Mouse (Mus musculus) erythroblast, embryonic 14.5 days (primary cell): ENCODE data around the gene Armc2. TPM values are rescaled to one million over a fixed set of nuclear protein-coding genes. Genes with fewer than 3 reads are reported as not detected.

Experiments
- H3K27me3 ChIP-seq: 2 replicates; pipeline ENCODE4 v1.6.1; 2012; ENCODE audit warnings: inconsistent platforms; ENCODE audit not compliant: control insufficient read depth
- H3K36me3 ChIP-seq: 2 replicates; pipeline ENCODE4 v1.6.1; 2012; ENCODE audit warnings: mild to moderate bottlenecking, inconsistent platforms; ENCODE audit not compliant: control insufficient read depth
- H3K4me1 ChIP-seq: 2 replicates; pipeline ENCODE4 v1.6.1; 2012; ENCODE audit warnings: inconsistent platforms; ENCODE audit not compliant: control insufficient read depth
- H3K4me3 ChIP-seq: replicated peaks from 2 replicates; pipeline ENCODE3; 2012; ENCODE audit warnings: moderate library complexity, mild to moderate bottlenecking, inconsistent platforms
- H3K9me3 ChIP-seq: 2 replicates; pipeline ENCODE4 v1.6.1; 2012; ENCODE audit warnings: low read length, inconsistent platforms, mixed read lengths; ENCODE audit not compliant: control insufficient read depth
- GATA1 ChIP-seq: IDR thresholded peaks from 2 replicates; pipeline ENCODE4 v1.6.1; 2012; ENCODE audit warnings: low read length, inconsistent platforms, mixed read lengths
- TAL1 ChIP-seq: IDR thresholded peaks from 3 replicates; pipeline ENCODE4 v1.6.1; 2012; ENCODE audit warnings: low read length, inconsistent platforms, mixed read lengths
- polyA plus RNA-seq: library from polyadenylated mRNA; stranded (reverse); fragments of >175 nt; gene quantifications from 2 replicates; pipeline ENCODE4 v1.2.3, GENCODE M21; 2012

Gene Armc2
- polyA plus RNA-seq, 1 experiment, result not detected

- H3K27me3 ChIP-seq, result peaks cover 26% of the 10 kb centered on the region
- peaks cover 5% of the 10 kb centered on the region for H3K4me1 ChIP-seq
- no peak overlapping the region for H3K4me3 ChIP-seq
- no peaks in the 10 kb centered on the region for H3K36me3 ChIP-seq
- TF ChIP-seq TAL1 (no peak), GATA1 (no peak)
- peaks cover 3% of the 10 kb centered on the region for H3K9me3 ChIP-seq
Measured at GRCm38 (mm10) chr10:41934633-41935475, 83.4 kb downstream of the Armc2 start.

- Histone ChIP-seq H3K4me3 (no peak overlapping the region), H3K27me3 (peaks cover 29% of the 10 kb centered on the region), H3K36me3 (no peaks in the 10 kb centered on the region), H3K9me3 (no peaks in the 10 kb centered on the region), H3K4me1 (peaks cover 5% of the 10 kb centered on the region)
- TF ChIP-seq TAL1 (no peak), GATA1 (no peak)
Measured at GRCm38 (mm10) chr10:41933536-41933935, 84.7 kb downstream of the Armc2 start.

GRCm38 (mm10) chr10:41932943-41933342, 85.3 kb downstream of the Armc2 start:
- Histone ChIP-seq H3K9me3 (no peaks in the 10 kb centered on the region), H3K36me3 (no peaks in the 10 kb centered on the region), H3K4me3 (no peak overlapping the region), H3K27me3 (peaks cover 29% of the 10 kb centered on the region), H3K4me1 (peaks cover 5% of the 10 kb centered on the region)
- no peak for TF ChIP-seq GATA1
- no peak for TF ChIP-seq TAL1

GRCm38 (mm10) chr10:41931962-41932361, 86.3 kb downstream of the Armc2 start:
- TF ChIP-seq GATA1 (no peak), TAL1 (no peak)
- Histone ChIP-seq H3K36me3 (no peaks in the 10 kb centered on the region), H3K9me3 (no peaks in the 10 kb centered on the region), H3K27me3 (peaks cover 29% of the 10 kb centered on the region), H3K4me1 (peaks cover 5% of the 10 kb centered on the region), H3K4me3 (no peak overlapping the region)

- peaks cover 5% of the 10 kb centered on the region for H3K4me1 ChIP-seq
- TF ChIP-seq TAL1 (no peak), GATA1 (no peak)
- no peaks in the 10 kb centered on the region for H3K36me3 ChIP-seq
- no peak overlapping the region for H3K4me3 ChIP-seq
- H3K27me3 ChIP-seq, result peaks cover 23% of the 10 kb centered on the region
- no peaks in the 10 kb centered on the region for H3K9me3 ChIP-seq
Measured at GRCm38 (mm10) chr10:41930966-41931365, 87.3 kb downstream of the Armc2 start.

GRCm38 (mm10) chr10:41926726-41927125, 91.5 kb downstream of the Armc2 start:
- H3K4me3 ChIP-seq, result no peak overlapping the region
- no peaks in the 10 kb centered on the region for H3K36me3 ChIP-seq
- no peaks in the 10 kb centered on the region; the same call in 1 of the 2 replicates for H3K4me1 ChIP-seq
- TF ChIP-seq TAL1 (no peak), GATA1 (no peak)
- peaks cover 6% of the 10 kb centered on the region for H3K27me3 ChIP-seq
- no peaks in the 10 kb centered on the region for H3K9me3 ChIP-seq

- TF ChIP-seq GATA1 (peak; percentile 76), TAL1 (peak; percentile 88)
- H3K9me3 ChIP-seq, result no peaks in the 10 kb centered on the region
- H3K27me3 ChIP-seq, result no peaks in the 10 kb centered on the region
- peaks cover 37% of the 10 kb centered on the region for H3K36me3 ChIP-seq
- peaks cover 64% of the 10 kb centered on the region for H3K4me1 ChIP-seq
- H3K4me3 ChIP-seq, result peak overlapping the region; percentile 38
Measured at GRCm38 (mm10) chr10:41912290-41912994, 105.8 kb downstream of the Armc2 start.

GRCm38 (mm10) chr10:41908899-41909298, 109.3 kb downstream of the Armc2 start:
- Histone ChIP-seq H3K36me3 (peaks cover 72% of the 10 kb centered on the region), H3K27me3 (no peaks in the 10 kb centered on the region), H3K9me3 (no peaks in the 10 kb centered on the region), H3K4me3 (no peak overlapping the region), H3K4me1 (peaks cover 51% of the 10 kb centered on the region)
- TF ChIP-seq TAL1 (no peak), GATA1 (no peak)

GRCm38 (mm10) chr10:41907950-41908349, 110.3 kb downstream of the Armc2 start:
- Histone ChIP-seq H3K4me1 (peaks cover 42% of the 10 kb centered on the region), H3K36me3 (peaks cover 80% of the 10 kb centered on the region), H3K4me3 (no peak overlapping the region), H3K9me3 (no peaks in the 10 kb centered on the region), H3K27me3 (no peaks in the 10 kb centered on the region)
- TF ChIP-seq TAL1 (no peak), GATA1 (no peak)
